Mouse (Mus musculus): ENCODE data around the gene Rundc3a. TPM values are rescaled to one million over a fixed set of nuclear protein-coding genes. Genes with fewer than 3 reads are reported as not detected.
"Not testable (repeated sequence)": the region's sequence is repeated elsewhere in the genome, so short reads cannot be mapped to it uniquely, and the experiment has no call there.

The Rundc3a gene
- total RNA-seq, 1 experiment from 2014 or later, result 1.1 TPM

GRCm38 (mm10) chr11:102386121-102386520 is 7.1 kb upstream of the Rundc3a start:
- no peak for ATAC-seq (replicated peaks; ENCODE audit: low read depth, poor library complexity, severe bottlenecking)

GRCm38 (mm10) chr11:102389436-102389835 is 3.8 kb upstream of the Rundc3a start:
- not testable (repeated sequence) for ATAC-seq (replicated peaks; ENCODE audit: low read depth, poor library complexity, severe bottlenecking)

GRCm38 (mm10) chr11:102392441-102393237 is 564 bp upstream of the Rundc3a start:
- ATAC-seq (replicated peaks; ENCODE audit: low read depth, poor library complexity, severe bottlenecking), result no peak

- no peak for ATAC-seq (replicated peaks; ENCODE audit: low read depth, poor library complexity, severe bottlenecking)
Observed at GRCm38 (mm10) chr11:102393719-102394420, 667 bp downstream of the Rundc3a start.

- no peak for ATAC-seq (replicated peaks; ENCODE audit: low read depth, poor library complexity, severe bottlenecking)
Observed at GRCm38 (mm10) chr11:102394421-102395124, 1.4 kb downstream of the Rundc3a start.

GRCm38 (mm10) chr11:102395250-102395649 is 2.0 kb downstream of the Rundc3a start:
- no peak for ATAC-seq (replicated peaks; ENCODE audit: low read depth, poor library complexity, severe bottlenecking)

GRCm38 (mm10) chr11:102396263-102396662 is 3.1 kb downstream of the Rundc3a start:
- no peak for ATAC-seq (replicated peaks; ENCODE audit: low read depth, poor library complexity, severe bottlenecking)

- no peak for ATAC-seq (replicated peaks; ENCODE audit: low read depth, poor library complexity, severe bottlenecking)
Observed at GRCm38 (mm10) chr11:102396671-102397141, 3.5 kb downstream of the Rundc3a start.

GRCm38 (mm10) chr11:102398007-102398825 is 5.0 kb downstream of the Rundc3a start:
- ATAC-seq (replicated peaks; ENCODE audit: low read depth, poor library complexity, severe bottlenecking), result no peak

GRCm38 (mm10) chr11:102399107-102399506 is 5.9 kb downstream of the Rundc3a start:
- ATAC-seq (replicated peaks; ENCODE audit: low read depth, poor library complexity, severe bottlenecking), result no peak

- no peak for ATAC-seq (replicated peaks; ENCODE audit: low read depth, poor library complexity, severe bottlenecking)
Observed at GRCm38 (mm10) chr11:102399610-102400072, 6.4 kb downstream of the Rundc3a start.

- no peak for ATAC-seq (replicated peaks; ENCODE audit: low read depth, poor library complexity, severe bottlenecking)
Observed at GRCm38 (mm10) chr11:102400513-102401084, 7.4 kb downstream of the Rundc3a start.

GRCm38 (mm10) chr11:102401898-102402500 is 8.8 kb downstream of the Rundc3a start:
- ATAC-seq (replicated peaks; ENCODE audit: low read depth, poor library complexity, severe bottlenecking), result no peak

GRCm38 (mm10) chr11:102403657-102404056 is 10.5 kb downstream of the Rundc3a start:
- ATAC-seq (replicated peaks; ENCODE audit: low read depth, poor library complexity, severe bottlenecking), result no peak

GRCm38 (mm10) chr11:102404161-102405010 is 11.2 kb downstream of the Rundc3a start:
- no peak for ATAC-seq (replicated peaks; ENCODE audit: low read depth, poor library complexity, severe bottlenecking)

- no peak for ATAC-seq (replicated peaks; ENCODE audit: low read depth, poor library complexity, severe bottlenecking)
Observed at GRCm38 (mm10) chr11:102405544-102406285, 12.5 kb downstream of the Rundc3a start.

- no peak for ATAC-seq (replicated peaks; ENCODE audit: low read depth, poor library complexity, severe bottlenecking)
Observed at GRCm38 (mm10) chr11:102406401-102406800, 13.2 kb downstream of the Rundc3a start.
